Mouse (Mus musculus) hindbrain, embryonic 16.5 days (tissue): ENCODE measurements around the gene Vamp2. TPM values are rescaled to one million over a fixed set of nuclear protein-coding genes. Genes with fewer than 3 reads are reported as not detected.
"Not testable (repeated sequence)": the region's sequence is repeated elsewhere in the genome, so short reads cannot be mapped to it uniquely, and the experiment has no call there.

Experiments used
- ATAC-seq: fragments of 200-750 bp; cut with Nextera tagmentation; 2 replicates; pipeline ENCODE4 v1.8.0; 2017; ENCODE audit warnings: moderate TSS enrichment, moderate library complexity
- H3K27ac ChIP-seq: fragments of 300-500 bp; sonication (generic); 2 replicates; pipeline ENCODE4 v1.5.1; 2014; ENCODE audit warnings: low read depth, mild to moderate bottlenecking, control low read depth, low read length, moderate library complexity
- H3K27me3 ChIP-seq: fragments of 300-500 bp; sonication (generic); replicated peaks from 2 replicates; pipeline ENCODE4 v1.6.1; 2014; ENCODE audit warnings: low read length; ENCODE audit not compliant: control insufficient read depth, insufficient read depth
- H3K36me3 ChIP-seq: fragments of 300-500 bp; sonication (generic); 2 replicates; pipeline ENCODE4 v1.6.1; 2014; ENCODE audit warnings: mild to moderate bottlenecking, low read length, moderate library complexity, mixed read lengths; ENCODE audit not compliant: control insufficient read depth, insufficient read depth
- H3K4me1 ChIP-seq: fragments of 300-500 bp; sonication (generic); 2 replicates; pipeline ENCODE4 v1.6.1; 2014; ENCODE audit warnings: low read depth, low read length; ENCODE audit not compliant: control insufficient read depth, insufficient read depth
- H3K4me2 ChIP-seq: fragments of 300-500 bp; sonication (generic); 2 replicates; pipeline ENCODE4 v1.6.1; 2014; ENCODE audit warnings: mild to moderate bottlenecking, low read length, control low read depth, moderate library complexity
- H3K4me3 ChIP-seq: fragments of 300-500 bp; sonication (generic); 2 replicates; pipeline ENCODE4 v1.5.1; 2014; ENCODE audit warnings: mild to moderate bottlenecking, low read length, control low read depth, moderate library complexity
- H3K9ac ChIP-seq: fragments of 300-500 bp; sonication (generic); 2 replicates; pipeline ENCODE4 v1.6.1; 2014; ENCODE audit warnings: low read depth, mild to moderate bottlenecking, control low read depth, low read length, moderate library complexity
- H3K9me3 ChIP-seq: fragments of 300-500 bp; sonication (generic); 2 replicates; pipeline ENCODE4 v1.6.1; 2014; ENCODE audit warnings: mild to moderate bottlenecking, low read length, moderate library complexity; ENCODE audit not compliant: control insufficient read depth
- WGBS: fragments of 180-500 bp; shearing (Covaris S2); extraction: QIAGEN DNeasy Blood & Tissue Kit; methylation state at CpG from one replicate; pipeline ENCODE4 v1.1.7; 2014; 5-methylcytosine and 5-hydroxymethylcytosine counted together
- polyA plus RNA-seq: library from polyadenylated mRNA; unstranded; fragments of >200 nt; fragmentation: Nextera tagmentation; extraction: Ambion mirVana; gene quantifications from 2 replicates; pipeline ENCODE4 v1.2.1, GENCODE M21; 2015

The Vamp2 gene
- polyA plus RNA-seq, 1 experiment from 2014 or later: 402 TPM

- no peak; the same call in 1 of the 2 replicates for ATAC-seq
- WGBS: 10% methylated on average over 25 of the region's 25 CpGs
These were observed 746 bp downstream of the Vamp2 start for GRCm38 (mm10) chr11:69088856-69089615.

DNA sequence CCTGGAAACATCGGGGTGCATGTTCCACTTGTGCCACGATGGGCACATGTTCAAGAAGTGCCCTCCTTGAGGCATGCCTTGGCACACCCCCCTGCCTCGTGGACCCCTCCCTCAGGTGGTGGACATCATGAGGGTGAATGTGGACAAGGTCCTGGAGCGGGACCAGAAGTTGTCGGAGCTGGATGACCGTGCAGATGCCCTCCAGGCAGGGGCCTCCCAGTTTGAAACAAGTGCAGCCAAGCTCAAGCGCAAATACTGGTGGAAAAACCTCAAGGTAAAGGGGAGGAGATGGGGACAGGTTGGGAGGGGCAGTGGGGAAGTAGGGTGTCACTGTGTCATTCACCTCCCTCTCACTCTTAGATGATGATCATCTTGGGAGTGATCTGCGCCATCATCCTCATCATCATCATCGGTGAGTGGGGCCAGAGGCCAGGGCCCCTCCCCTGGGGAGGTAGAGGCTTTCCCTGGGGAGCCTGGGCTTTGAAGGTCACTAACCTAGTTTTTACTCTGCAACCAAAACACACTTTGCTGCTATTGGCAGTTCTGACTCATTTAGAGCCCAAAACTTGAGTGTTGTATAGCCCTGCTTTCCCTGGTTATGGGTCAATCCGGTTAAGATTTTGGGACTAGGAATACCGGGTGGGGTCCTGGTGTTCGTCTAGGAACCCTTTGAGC, 1.5 kb downstream of the Vamp2 start:
- H3K36me3 ChIP-seq: peaks cover 6% of the 10 kb centered on the region
- H3K4me1 ChIP-seq: peaks cover 30% of the 10 kb centered on the region
- H3K4me2 ChIP-seq: peak overlapping the region; percentile 94
- WGBS: 89% methylated on average over 12 of the region's 12 CpGs
- H3K27me3 ChIP-seq: no peaks in the 10 kb centered on the region
- H3K9me3 ChIP-seq: no peaks in the 10 kb centered on the region
- H3K9ac ChIP-seq: peak overlapping the region; percentile 100
- ATAC-seq: no peak
- H3K4me3 ChIP-seq: peak overlapping the region; percentile 99
- peak overlapping the region; percentile 96; the same call in 1 of the 2 replicates for H3K27ac ChIP-seq

More at GRCm38 (mm10) chr11:69088856-69089615, 746 bp downstream of the Vamp2 start:
- Histone ChIP-seq H3K9me3 (no peaks in the 10 kb centered on the region), H3K27me3 (no peaks in the 10 kb centered on the region), H3K36me3 (peaks cover 6% of the 10 kb centered on the region), H3K4me1 (peaks cover 27% of the 10 kb centered on the region), H3K4me2 (peak overlapping the region; percentile 94), H3K4me3 (peak overlapping the region; percentile 99), H3K9ac (peak overlapping the region; percentile 100), H3K27ac (peak overlapping the region; percentile 96)

DNA sequence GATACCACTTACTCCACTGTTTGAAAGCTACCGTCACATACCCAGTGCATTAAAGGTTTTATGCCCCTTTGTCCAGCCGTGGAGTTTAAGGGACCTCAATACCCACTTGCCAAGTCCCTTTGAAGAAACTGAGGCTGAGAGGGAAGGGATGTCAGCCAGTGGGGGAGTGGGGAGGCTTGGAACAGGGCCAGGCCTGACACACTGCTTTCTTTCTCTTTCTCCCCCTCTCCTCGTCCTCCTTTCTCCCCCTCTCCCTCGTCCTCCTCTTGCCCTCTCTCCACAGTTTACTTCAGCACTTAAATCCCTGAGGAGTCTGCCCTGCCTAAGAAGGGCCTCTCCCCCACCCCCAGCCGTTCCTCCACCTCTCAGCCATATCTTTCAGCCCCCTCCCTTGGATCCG, 2.1 kb downstream of the Vamp2 start:
- Histone ChIP-seq H3K36me3 (peaks cover 6% of the 10 kb centered on the region), H3K4me2 (peak overlapping the region; percentile 94), H3K9ac (0 out of 2 replicates have a peak overlapping the region, but pooled peaks have one; percentile 39), H3K4me1 (peaks cover 31% of the 10 kb centered on the region), H3K27me3 (no peaks in the 10 kb centered on the region), H3K9me3 (no peaks in the 10 kb centered on the region), H3K27ac (no peak overlapping the region), H3K4me3 (no peak overlapping the region)
- WGBS: 42% methylated on average over 6 of the region's 6 CpGs
- ATAC-seq: no peak

GRCm38 (mm10) chr11:69091566-69092385, 3.5 kb downstream of the Vamp2 start:
- Histone ChIP-seq H3K9me3 (no peaks in the 10 kb centered on the region), H3K4me2 (no peak overlapping the region), H3K9ac (no peak overlapping the region), H3K4me3 (no peak overlapping the region), H3K27ac (no peak overlapping the region), H3K36me3 (peaks cover 6% of the 10 kb centered on the region), H3K27me3 (no peaks in the 10 kb centered on the region), H3K4me1 (peaks cover 43% of the 10 kb centered on the region)
- ATAC-seq: no peak
- WGBS: 67% methylated on average over 7 of the region's 7 CpGs

DNA sequence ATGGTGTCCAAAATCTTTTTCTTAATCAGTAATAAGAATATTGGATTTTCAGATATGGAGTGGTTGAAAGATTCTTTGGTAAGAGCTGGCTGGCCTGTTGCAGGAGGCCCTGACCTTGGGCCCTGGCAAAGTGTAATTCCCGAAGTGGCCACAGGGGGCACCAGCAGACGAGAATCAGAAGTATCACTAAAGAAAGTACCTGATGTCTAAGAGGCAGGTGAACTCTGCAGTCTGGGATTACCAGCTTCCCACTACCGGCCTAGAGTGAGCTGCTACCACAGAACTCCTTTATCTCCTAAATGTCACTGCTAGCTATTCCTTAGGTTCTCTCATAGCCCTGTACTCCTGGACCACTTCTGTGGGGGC, 4.1 kb downstream of the Vamp2 start:
- 4% methylated on average over 3 of the region's 3 CpGs for WGBS
- Histone ChIP-seq H3K4me1 (peaks cover 48% of the 10 kb centered on the region), H3K27me3 (no peaks in the 10 kb centered on the region), H3K36me3 (peaks cover 6% of the 10 kb centered on the region), H3K9ac (no peak overlapping the region), H3K9me3 (no peaks in the 10 kb centered on the region), H3K4me2 (no peak overlapping the region), H3K27ac (no peak overlapping the region), H3K4me3 (no peak overlapping the region)
- ATAC-seq: no peak

DNA sequence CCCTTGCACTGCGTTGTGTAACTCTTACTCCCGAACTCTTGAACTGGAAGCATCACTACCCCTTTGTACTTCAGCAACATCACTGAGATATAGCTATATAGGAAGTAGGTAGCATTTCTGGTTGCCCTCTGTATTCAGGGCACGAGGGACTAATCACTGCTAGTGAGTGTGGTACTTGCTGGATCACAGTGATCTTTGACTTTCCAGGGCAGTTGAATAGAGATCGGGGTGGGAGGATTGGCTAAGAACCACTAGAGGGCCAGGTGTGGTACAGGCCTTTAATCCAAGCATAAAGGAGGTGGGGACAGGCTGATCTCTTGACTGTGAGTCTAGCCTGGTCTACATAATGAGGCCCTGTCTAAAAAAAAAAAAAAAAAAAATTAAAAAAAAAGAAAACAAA, 4.6 kb downstream of the Vamp2 start:
- Histone ChIP-seq H3K4me1 (peaks cover 51% of the 10 kb centered on the region), H3K27me3 (no peaks in the 10 kb centered on the region), H3K36me3 (peaks cover 6% of the 10 kb centered on the region), H3K9me3 (no peaks in the 10 kb centered on the region), H3K4me3 (no peak overlapping the region), H3K4me2 (no peak overlapping the region), H3K9ac (no peak overlapping the region), H3K27ac (no peak overlapping the region)
- WGBS: 95% methylated on average over 4 of the region's 4 CpGs
- ATAC-seq: no peak

DNA sequence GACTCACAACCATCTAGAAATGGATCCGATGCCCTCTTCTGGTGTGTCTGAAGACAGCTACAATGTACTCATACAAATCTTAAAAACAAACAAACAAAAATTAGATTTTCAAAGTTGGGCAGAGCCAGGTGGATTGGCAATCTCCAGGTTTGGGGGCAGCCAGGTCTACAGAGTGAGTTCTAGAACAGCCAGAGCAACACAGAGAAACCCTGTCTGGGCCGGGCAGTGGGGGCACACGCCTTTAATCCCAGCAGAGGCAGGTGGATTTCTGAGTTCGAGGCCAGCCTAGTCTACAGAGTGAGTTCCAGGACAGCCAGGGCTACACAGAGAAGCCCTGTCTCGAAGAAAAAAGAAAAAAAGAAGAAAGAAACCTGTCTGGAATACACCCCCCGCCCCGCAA, 5.6 kb downstream of the Vamp2 start:
- H3K36me3 ChIP-seq, H3K27ac ChIP-seq: not testable (repeated sequence)
- H3K4me1 ChIP-seq: peaks cover 56% of the 10 kb centered on the region

DNA sequence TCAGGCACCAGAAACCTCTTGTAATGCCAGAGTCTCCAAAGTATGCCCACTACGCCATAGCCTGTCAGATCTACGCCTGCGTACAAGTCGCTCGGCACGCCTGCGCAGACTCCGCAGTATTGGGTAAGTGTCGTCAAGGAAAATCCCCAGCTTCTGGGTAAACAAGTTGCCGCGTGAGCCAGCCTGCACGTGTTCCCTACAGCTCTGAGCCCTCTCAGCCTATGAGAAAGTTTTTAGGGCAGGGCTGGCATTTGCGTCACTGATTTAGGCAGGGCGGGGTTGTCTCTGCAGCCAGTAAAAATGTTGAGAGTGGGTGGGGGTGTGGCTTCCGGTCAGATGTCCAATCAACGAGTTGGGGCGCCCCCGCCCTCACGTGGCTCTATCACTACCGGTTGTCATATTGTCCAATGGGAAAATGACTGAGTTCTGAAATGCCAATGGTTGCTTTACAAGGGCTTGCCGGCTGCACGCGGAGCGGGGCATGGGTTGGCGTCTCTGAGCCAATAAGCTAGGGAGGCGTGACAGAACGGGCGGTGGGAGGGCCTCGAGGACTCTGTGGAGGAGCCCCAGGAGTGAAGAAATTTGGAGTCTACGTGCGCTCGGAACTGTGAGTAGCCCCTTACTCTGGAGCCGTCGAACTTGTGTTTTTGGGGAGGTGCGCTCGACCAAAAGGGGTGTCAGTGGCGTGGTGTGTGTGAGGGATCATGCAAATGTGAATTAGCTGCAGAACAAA, 6.6 kb downstream of the Vamp2 start, which contains the start of gene Per1:
Per1 (plus strand) TSS at position 521 of the 733 bp plus-strand sequence.
- H3K27ac ChIP-seq: peak within 1 kb of the TSS; percentile 87
- H3K36me3 ChIP-seq: peaks cover 6% of the 10 kb centered on the region
- H3K4me3 ChIP-seq: peak within 1 kb of the TSS; percentile 42
- peaks cover 52% of the 10 kb centered on the region for H3K4me1 ChIP-seq
- peak; percentile 95 for ATAC-seq
- no peaks in the 10 kb centered on the region for H3K9me3 ChIP-seq
- no peaks in the 10 kb centered on the region for H3K27me3 ChIP-seq
- peak within 1 kb of the TSS; percentile 56 for H3K9ac ChIP-seq
- H3K4me2 ChIP-seq: peak within 1 kb of the TSS; percentile 79
- WGBS: under 1% methylated on average over 37 of the region's 37 CpGs

More for the DNA sequence above, 5.6 kb downstream of the Vamp2 start:
- H3K9ac ChIP-seq, H3K4me2 ChIP-seq, ATAC-seq, H3K27me3 ChIP-seq, H3K4me3 ChIP-seq, H3K9me3 ChIP-seq: not testable (repeated sequence)
- 92% methylated on average over 7 of the region's 7 CpGs for WGBS
